Mouse (Mus musculus) embryo, embryonic 11 days (tissue): ENCODE results near the gene Slc9a4.
"Not testable (repeated sequence)": the region's sequence is repeated elsewhere in the genome, so short reads cannot be mapped to it uniquely, and the experiment has no call there.

Experiments
- DNase-seq: peaks from one replicate; pipeline ENCODE4 v3.0.0-alpha.2; 2015

Gene Slc9a4

DNA sequence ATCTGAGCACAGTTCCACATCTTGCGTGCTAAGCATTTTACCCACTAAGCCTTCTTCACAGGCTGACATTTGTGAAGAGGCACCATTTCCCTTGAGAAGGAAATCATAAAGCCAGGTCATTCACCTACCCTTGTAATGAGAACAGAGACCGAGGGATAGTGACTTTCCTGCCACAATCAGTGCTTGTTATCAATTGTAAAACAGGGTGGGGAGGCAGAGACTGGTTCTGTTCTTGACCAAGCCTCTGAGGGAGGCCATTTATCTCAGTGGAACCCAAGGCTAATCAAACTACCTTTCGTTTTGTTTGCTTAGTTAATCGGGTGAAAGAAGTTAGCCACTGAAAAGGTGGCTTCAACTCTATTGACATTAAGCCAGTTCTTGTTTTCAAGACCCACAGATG lies 77.2 kb downstream of the Slc9a4 start:
- DNase-seq: no peak

DNA sequence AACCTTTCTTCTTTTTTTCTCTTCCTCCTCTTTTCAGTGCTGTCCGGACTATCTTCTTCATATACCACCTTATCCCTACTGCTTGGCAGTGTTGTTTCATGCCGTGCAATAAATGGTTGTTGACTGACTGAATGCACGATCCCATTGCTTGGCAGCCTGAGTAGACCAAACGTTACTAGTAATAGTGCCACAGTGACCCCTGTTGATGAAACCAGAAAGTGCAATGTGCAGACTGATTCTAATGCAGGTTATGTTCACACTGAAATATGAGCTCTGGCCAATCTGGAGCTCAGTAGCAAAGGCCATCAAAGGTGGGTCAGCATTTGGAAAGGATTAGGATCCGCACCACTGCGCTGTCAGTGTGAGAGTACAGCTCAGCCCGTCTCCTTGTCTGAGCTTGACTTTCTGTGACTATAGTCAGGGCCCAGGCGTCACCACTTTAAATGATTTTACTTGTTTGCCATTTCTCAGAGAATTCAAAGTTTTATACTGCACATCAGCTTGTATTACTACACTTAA lies 78.2 kb downstream of the Slc9a4 start:
- peak; percentile 78 for DNase-seq

- DNase-seq: no peak
Measured at GRCm38 (mm10) chr1:40659017-40659416, 79.1 kb downstream of the Slc9a4 start.

GRCm38 (mm10) chr1:40659496-40659895 lies 79.6 kb downstream of the Slc9a4 start:
- peak; percentile 18 for DNase-seq

DNA sequence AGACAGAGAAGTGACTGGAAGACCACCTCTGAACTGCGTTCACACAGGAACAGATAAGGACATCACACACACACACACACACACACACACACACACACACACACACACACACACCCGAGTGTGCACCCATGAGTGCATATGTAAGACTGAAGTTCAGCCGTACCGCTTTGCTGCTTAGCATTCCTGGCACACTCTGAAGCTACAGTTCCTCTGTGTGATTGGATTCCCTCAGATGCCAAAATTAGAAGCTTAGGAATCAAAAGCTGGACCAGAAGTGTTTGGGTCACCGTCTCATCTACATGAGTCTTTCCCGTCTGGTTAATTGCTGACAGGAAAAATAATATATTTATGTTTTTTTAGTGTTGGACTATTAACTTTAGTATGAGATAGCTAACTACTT lies 81.0 kb downstream of the Slc9a4 start:
- DNase-seq: no peak

DNA sequence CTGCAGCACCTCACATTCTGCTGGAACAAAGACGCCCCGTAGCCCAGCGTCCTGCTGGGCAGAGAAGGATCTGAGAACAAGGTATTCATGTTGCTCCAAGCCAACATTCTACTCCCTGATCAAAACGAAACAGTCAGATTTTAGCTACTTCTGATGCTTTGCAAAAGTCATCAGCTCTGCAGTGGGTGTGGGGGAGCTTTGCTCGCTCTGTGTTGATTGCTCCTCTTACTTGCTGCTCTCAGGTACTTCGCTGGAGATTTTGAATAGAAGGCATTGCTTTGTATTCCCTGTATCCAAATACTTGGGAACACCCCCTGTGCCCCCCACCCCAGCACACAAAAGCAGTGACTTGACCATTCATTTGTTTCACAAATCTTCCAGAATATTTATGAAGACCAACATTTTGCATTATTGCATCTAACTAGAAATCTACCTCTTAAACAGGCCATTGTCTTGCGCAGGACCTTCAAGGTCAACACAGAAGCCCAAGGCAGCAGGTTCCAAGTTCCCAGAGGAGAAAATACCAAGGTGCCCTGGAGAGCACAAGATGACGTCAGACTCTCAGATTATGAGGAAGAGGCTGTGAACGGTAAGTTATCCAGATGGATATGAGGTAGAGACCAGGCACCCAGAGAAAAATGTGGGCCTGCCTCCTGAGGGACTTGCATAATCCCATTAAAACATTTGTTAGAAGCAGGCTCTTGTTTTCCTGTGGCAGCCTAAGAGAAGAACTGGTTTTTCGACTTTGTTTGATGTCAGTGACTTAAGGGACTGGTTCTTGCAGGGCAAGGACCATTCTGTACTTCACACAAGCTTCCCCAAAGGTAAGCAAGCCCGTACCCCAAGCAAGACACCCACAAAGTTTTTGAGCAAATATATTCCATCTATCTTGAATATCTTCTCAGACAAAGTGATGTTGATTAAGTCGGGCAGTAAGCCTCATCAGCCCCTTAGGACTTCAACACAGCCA lies 85.8 kb downstream of the Slc9a4 start:
- DNase-seq: no peak

- not testable (repeated sequence) for DNase-seq
Measured at GRCm38 (mm10) chr1:40667442-40667841, 87.6 kb downstream of the Slc9a4 start.

DNA sequence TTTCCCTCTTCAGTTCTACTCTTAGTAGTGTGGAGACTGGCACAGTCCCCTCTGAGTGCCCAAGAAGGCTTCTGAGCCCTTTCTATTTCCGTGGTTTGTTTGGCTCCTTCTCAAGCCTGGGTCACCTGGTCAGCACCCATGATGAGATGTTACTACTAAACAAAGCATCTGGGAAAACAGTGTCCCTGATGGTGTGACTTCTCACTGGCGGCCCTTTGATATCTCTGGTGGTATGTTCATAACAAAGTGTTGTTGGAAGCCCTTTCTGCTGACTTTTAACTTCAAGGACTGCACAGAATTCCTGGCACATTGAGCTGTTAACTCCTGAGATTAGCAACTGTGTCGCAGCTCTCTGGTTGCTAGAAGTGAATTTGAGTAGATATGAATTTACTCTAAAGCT lies 90.1 kb downstream of the Slc9a4 start:
- no peak for DNase-seq

DNA sequence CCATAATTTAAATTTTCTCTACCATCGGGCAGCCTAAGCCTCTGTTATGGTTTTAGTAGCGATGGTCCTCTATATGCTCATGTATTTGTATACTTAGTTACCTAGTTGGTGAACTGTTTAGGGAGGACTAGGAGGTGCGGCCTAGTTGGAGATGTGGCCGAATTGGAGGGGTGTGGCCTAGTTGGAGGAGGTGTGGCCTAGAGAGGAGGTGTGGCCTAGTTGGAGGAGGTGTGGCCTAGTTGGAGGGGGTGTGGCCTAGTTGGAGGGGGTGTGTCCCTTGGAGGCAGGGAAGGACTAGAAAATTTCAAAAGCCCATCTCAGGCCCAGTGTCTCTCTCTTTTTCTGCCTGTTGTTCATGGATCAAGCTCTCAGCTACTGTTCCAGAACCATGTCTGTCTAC lies 91.6 kb downstream of the Slc9a4 start:
- DNase-seq: no peak

DNA sequence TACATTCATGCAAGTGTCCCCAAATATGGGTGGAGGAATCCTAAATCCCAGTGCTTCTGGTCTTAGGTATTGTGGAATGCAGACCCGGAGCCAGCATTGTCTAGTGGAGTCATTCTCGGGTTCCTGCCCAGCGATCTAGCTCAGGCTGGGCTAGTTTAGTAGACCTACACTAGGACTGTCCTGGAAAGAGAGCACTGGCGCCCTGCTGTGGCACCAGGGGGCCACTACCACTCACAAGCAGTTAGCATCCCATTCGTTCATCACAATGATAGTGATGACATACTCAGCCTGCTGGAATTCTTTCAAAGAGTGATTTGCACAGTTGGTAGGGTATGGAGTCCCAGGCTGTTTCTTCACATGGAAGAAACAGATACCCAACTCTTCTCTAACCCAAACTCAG lies 97.4 kb downstream of the Slc9a4 start:
- DNase-seq: no peak
